Mouse (Mus musculus) spleen, postnatal 36 days (tissue): ENCODE data around the gene Tmem190.
"Not testable (repeated sequence)": the region's sequence is repeated elsewhere in the genome, so short reads cannot be mapped to it uniquely, and the experiment has no call there.

ENCODE experiments used
- DNase-seq, 2 experiments: peaks; one replicate each; pipeline ENCODE4 v3.0.0; 2022; ENCODE audit warnings: low spot score in 2 of 2, mixed read lengths in 1 of 2

The Tmem190 gene

DNA sequence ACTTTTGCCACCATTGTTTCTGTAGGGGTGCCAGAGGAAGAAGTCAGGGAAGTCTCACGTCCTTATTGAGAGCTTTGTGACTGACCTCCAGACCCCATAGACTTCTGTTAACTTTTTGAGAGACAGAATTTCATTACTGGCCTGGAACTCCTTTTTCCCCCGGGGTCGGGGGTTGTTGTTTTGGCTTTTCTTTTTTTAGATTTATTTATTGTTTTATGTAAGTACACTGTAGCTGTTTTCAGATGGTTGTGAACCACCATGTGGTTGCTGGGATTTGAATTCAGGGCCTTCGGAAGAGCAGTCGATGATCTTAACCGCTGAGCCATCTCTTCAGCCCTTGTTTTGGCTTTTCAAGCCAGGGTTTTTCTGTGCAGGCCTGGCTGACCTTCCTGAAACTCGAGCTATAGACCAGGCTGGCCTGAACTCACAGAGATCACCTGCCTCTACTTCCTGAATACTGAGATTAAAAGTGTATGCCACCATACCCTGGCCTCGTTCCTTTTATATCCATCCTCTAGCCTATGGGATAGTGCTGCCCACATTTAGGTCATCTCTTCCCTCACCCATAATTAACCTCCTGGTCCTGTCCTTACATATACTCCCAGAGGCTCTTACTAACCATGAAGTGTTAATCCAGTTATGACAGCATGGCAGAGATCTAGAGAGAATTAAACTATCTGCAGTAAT is 30.5 kb downstream of the Tmem190 start:
- no peak for DNase-seq

DNA sequence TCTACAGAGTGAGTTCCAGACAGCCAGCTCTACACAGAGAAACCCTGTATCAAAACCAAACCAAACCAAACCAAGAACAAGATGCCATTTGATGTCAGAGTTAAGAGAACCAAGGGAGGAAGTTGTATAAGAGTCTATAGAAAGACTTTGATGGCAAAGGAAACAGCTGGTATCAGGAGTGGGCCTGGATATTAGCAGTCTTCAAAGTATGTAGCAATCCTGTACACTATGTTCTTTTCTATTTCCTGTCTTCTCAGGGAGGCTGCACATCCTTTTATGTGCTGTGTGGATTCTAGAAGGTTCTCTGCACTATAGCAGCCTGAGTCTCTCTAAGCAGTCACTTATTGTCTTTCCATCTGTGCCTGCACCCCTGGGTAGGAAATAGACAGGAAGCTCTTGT is 33.8 kb downstream of the Tmem190 start:
- DNase-seq: no peak

DNA sequence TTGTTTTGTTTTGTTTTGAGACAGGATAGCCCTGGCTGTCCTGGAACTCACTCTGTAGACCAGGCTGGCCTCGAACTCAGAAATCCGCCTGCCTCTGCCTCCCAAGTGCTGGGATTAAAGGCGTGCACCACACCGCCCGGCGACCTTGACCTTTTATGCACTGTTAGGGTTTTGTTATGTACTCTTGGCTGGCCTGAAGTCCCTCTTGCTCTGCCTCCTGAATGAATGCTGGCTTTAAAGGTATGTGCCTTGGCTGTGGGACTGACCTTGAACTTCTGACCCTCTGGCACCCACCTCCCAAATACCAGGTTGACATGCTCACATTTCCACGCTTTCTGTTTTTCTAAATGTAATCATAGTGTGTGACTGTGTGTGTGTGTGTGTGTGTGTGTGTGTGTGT is 38.2 kb downstream of the Tmem190 start:
- not testable (repeated sequence) for DNase-seq

DNA sequence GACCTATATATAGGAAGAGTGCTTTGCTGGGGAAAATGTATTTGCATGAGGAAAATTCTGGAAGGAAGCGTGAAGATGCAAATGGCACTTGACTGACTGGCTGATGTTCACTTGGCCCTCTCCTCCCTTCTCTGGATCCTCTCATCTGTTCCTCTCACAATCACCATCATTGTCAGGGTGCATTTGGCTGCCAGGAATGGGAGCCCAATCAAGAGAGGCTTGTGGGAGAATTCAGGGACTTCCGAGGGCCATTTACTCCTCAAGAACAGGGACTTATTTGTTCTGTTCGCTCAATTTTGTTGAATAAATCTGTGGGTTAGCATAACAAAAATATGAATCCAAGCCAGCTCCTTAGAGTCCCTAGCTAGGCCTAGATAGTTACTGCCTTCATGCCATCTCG is 39.0 kb downstream of the Tmem190 start:
- DNase-seq: no peak

DNA sequence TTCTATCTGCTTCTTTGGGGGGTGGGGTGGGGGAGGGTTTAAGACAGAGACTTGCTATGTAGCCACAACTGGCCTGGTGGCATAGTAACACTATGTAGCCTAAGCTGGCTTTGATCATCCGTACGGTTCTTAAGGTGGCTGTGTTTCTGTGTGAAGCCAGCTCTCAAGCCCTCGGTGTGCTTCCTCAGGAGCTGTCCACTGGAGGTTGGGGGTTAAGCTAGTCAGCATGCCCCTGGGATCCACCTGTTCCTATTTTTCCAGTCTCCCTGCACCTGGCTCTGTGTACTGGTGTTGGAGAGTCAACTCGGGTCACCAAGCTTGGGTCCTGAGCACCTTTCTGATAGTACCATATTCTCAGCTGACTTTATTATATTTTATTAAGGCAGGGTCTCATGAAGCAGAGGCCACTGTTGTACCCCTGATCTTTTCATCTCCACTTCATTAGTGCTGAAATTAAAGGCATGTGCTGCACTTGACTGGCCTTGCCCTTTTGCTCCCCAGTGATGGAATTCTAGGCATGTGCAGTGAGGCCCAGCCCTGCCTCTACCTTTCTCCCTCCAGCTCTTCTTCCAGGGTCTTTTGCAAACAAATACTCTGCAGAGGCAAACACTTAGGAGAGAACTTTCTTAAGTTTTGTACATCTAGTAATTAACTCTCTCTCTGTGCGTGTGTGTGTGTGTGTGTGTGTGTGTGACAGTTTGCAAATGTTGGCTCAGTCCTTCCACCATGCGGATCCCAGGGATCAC is 39.6 kb downstream of the Tmem190 start:
- DNase-seq: no peak

DNA sequence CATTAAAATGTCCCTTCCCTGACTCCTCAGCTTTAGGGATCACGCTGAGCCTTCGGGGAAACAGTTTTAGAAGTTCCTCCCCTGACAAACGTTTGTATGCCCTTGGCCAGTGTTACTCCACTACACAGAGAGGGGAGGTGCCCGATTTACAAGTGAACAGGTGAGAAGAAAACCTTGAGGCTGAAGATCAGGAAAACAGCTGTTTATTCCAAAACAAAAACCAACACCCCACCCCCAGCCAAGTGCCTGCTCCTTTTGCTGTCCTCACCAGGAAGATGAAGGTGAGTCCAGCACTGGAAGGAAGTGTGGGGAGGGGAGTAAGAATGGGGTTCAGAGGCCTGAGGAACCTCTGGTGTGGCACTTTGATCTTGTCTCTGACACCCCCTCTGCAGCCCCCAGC is 42.6 kb downstream of the Tmem190 start:
- no peak for DNase-seq

DNA sequence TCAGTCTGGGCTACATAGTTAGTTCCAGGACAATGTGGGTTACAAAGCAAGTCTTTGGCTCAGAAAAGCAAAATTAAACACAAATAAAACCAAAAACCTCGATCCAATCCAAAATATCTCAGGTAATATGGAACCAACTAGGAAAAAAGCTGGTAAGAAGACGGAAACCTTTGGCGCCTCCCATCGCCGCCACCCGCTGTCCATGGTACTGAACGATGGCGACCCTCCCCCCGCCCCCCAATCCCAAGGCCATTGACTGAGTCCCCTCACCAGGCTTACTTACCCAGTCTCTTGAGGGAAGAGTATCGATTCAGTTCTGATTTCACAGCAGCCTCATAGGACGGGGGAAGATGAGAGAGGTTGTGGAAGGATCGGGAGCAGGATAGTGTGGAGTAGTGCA is 47.7 kb downstream of the Tmem190 start:
- DNase-seq: no peak
